Mouse (Mus musculus) cortical plate, adult 2 months (tissue): ENCODE results near the gene Atf3.

Experiments
- CTCF ChIP-seq: fragments of 200-500 bp; IDR thresholded peaks from 2 replicates; pipeline ENCODE4 v1.5.1; 2011; ENCODE audit warnings: mild to moderate bottlenecking, control low read depth, low read length; ENCODE audit not compliant: insufficient read depth; ENCODE audit errors: extremely low read depth
- POLR2A ChIP-seq: fragments of 200-500 bp; IDR thresholded peaks from 2 replicates; pipeline ENCODE4 v1.6.1; 2011; ENCODE audit warnings: mild to moderate bottlenecking, low read length, control low read depth; ENCODE audit not compliant: insufficient read depth; ENCODE audit errors: extremely low read depth

GRCm38 (mm10) chr1:191193657-191194424 lies 24.0 kb downstream of the Atf3 start:
- TF ChIP-seq CTCF (peak; percentile 26; the same call in 1 of the 2 replicates), POLR2A (no peak)
